10 mouse cellular contexts compared by ENCODE assay signal in genomic region chr5:48402497-48402896, GRCm38 (mm10).
DNase-seq lines count a peak whose midpoint lies in the region; ATAC-seq lines count a peak whose summit lies in the region.
"Had no signal": no experiment of that assay in that cellular context is flagged by ENCODE, and none has a peak within 500 bp of the region (broad histone marks: within the 10 kb centered on the region; RNA-seq: fewer than 3 reads in every experiment).

No protein-coding gene starts in this region.

- DNase-seq in 416B (ENCODE audit: low read depth): peak; percentile 21
- peak; percentile 83 for DNase-seq in embryo, embryonic 11 days
- no peak for DNase-seq in retina, postnatal 1 day
- no peak for DNase-seq in layer of hippocampus, postnatal 14 days (ENCODE audit: low spot score in 2 of 2)
- DNase-seq in frontal cortex, postnatal 10 days (ENCODE audit: low spot score in 2 of 2): no peak

- peak overlapping the region; percentile 39 for H3K27ac ChIP-seq in heart, embryonic 13.5 days (replicated peaks)
- no peak overlapping the region for H3K27ac ChIP-seq in heart, embryonic 11.5 days (ENCODE audit: low read depth, low read length)
- H3K27ac ChIP-seq in kidney, embryonic 16.5 days (ENCODE audit: low read length): 0 out of 2 replicates have a peak overlapping the region, but pooled peaks have one; percentile 14
- H3K27ac ChIP-seq: lung, embryonic 15.5 days; stomach, embryonic 15.5 days had no signal

- H3K27me3 ChIP-seq in heart, embryonic 13.5 days (replicated peaks): no peaks in the 10 kb centered on the region
- no peaks in the 10 kb centered on the region for H3K27me3 ChIP-seq in heart, embryonic 11.5 days (ENCODE audit: control insufficient read depth, insufficient read depth, low read length)
- H3K27me3 ChIP-seq in kidney, embryonic 16.5 days (ENCODE audit: insufficient read depth, low read length): no peaks in the 10 kb centered on the region
- H3K27me3 ChIP-seq: lung, embryonic 15.5 days; stomach, embryonic 15.5 days had no signal

- peaks cover 7% of the 10 kb centered on the region for H3K4me1 ChIP-seq in heart, embryonic 13.5 days
- H3K4me1 ChIP-seq in heart, embryonic 11.5 days (ENCODE audit: control insufficient read depth, insufficient read depth, low read length): no peaks in the 10 kb centered on the region
- no peaks in the 10 kb centered on the region for H3K4me1 ChIP-seq in kidney, embryonic 16.5 days (ENCODE audit: insufficient read depth, low read length)
- H3K4me1 ChIP-seq: lung, embryonic 15.5 days; stomach, embryonic 15.5 days had no signal

- no peak overlapping the region for H3K9ac ChIP-seq in heart, embryonic 13.5 days
- H3K9ac ChIP-seq in heart, embryonic 11.5 days (ENCODE audit: low read depth, low read length): no peak overlapping the region
- no peak overlapping the region for H3K9ac ChIP-seq in kidney, embryonic 16.5 days (replicated peaks; ENCODE audit: low read length)
- H3K9ac ChIP-seq: lung, embryonic 15.5 days; stomach, embryonic 15.5 days had no signal

- no peak overlapping the region for H3K4me3 ChIP-seq in heart, embryonic 13.5 days
- no peak overlapping the region for H3K4me3 ChIP-seq in heart, embryonic 11.5 days (ENCODE audit: low read depth, low read length)
- H3K4me3 ChIP-seq in kidney, embryonic 16.5 days (ENCODE audit: low read length): no peak overlapping the region
- H3K4me3 ChIP-seq: lung, embryonic 15.5 days; stomach, embryonic 15.5 days had no signal

- H3K4me2 ChIP-seq in heart, embryonic 13.5 days: no peak overlapping the region
- H3K4me2 ChIP-seq in heart, embryonic 11.5 days: no peak overlapping the region
- no peak overlapping the region for H3K4me2 ChIP-seq in kidney, embryonic 16.5 days (replicated peaks; ENCODE audit: low read depth, low read length)
- H3K4me2 ChIP-seq: lung, embryonic 15.5 days; stomach, embryonic 15.5 days had no signal

- ATAC-seq in heart, embryonic 13.5 days (ENCODE audit: extremely low read depth, insufficient number of reproducible peaks, low FRiP score, low TSS enrichment): 0 out of 2 replicates have a peak, but pooled peaks have one; percentile 42
- no peak; the same call in 1 of the 2 replicates for ATAC-seq in heart, embryonic 11.5 days (replicated peaks; ENCODE audit: insufficient number of reproducible peaks, low FRiP score, low TSS enrichment)
- ATAC-seq in kidney, embryonic 16.5 days (ENCODE audit: low FRiP score, low TSS enrichment): peak; percentile 31; the same call in 1 of the 2 replicates

- 49% methylated on average over 3 of the region's 3 CpGs for WGBS in heart, embryonic 13.5 days
- 57% methylated on average over 3 of the region's 3 CpGs for whole genome bisulfite sequencing in heart, embryonic 11.5 days (ENCODE audit: insufficient replicate concordance)
- whole genome bisulfite sequencing in kidney, embryonic 16.5 days: 50% methylated on average over 3 of the region's 3 CpGs

- H3K9me3 ChIP-seq in heart, embryonic 13.5 days: no peaks in the 10 kb centered on the region
- H3K9me3 ChIP-seq in heart, embryonic 11.5 days (replicated peaks; ENCODE audit: control insufficient read depth, low read length): no peaks in the 10 kb centered on the region
- no peaks in the 10 kb centered on the region for H3K9me3 ChIP-seq in kidney, embryonic 16.5 days (ENCODE audit: low read length)
- H3K9me3 ChIP-seq: lung, embryonic 15.5 days; stomach, embryonic 15.5 days had no signal

- H3K36me3 ChIP-seq in heart, embryonic 13.5 days: peaks cover 20% of the 10 kb centered on the region
- no peaks in the 10 kb centered on the region; the same call in 1 of the 2 replicates for H3K36me3 ChIP-seq in heart, embryonic 11.5 days (ENCODE audit: control insufficient read depth, insufficient read depth, low read length)
- peaks cover 7% of the 10 kb centered on the region; the same call in 1 of the 2 replicates for H3K36me3 ChIP-seq in kidney, embryonic 16.5 days (ENCODE audit: insufficient read depth, low read length)
- H3K36me3 ChIP-seq: stomach, embryonic 15.5 days had no signal

Comparison
In these comparisons a context has a peak if more than half of its experiments do, and no peak if none do; other contexts are left out.
1. DNase-seq: peak in 416B (single experiment) and embryo, embryonic 11 days (single experiment); none in retina, postnatal 1 day (single experiment), layer of hippocampus, postnatal 14 days (0 of 2) and frontal cortex, postnatal 10 days (0 of 2).